Mouse (Mus musculus) spleen, postnatal 10 days (tissue): ENCODE measurements at regions not wholly inside any gene's neighbourhood (a gene's known extent, or its start where the extent isn't known, plus 50 kb on each side); places are given as distances from the start of the nearest gene placed in this dataset.
A peak's percentile ranks its signal among the peaks of the same experiment; 100 is the strongest.

ENCODE experiments used
- DNase-seq, 2 experiments: peaks; one replicate each; pipeline ENCODE4 v3.0.0; 2021 to 2022; ENCODE audit warnings: low spot score in 2 of 2

GRCm38 (mm10) chr9:73173589-73174247 lies 60.5 kb downstream of the Rsl24d1 start:
- DNase-seq: no peak

- no peak for DNase-seq
Measured at GRCm38 (mm10) chr9:73176645-73177044, 63.4 kb downstream of the Rsl24d1 start.

- DNase-seq: no peak
Measured at GRCm38 (mm10) chr9:73183356-73183755, 70.1 kb downstream of the Rsl24d1 start.

GRCm38 (mm10) chr9:73184908-73185307 lies 71.7 kb downstream of the Rsl24d1 start:
- no peak for DNase-seq

- DNase-seq: no peak
Measured at GRCm38 (mm10) chr9:73192271-73192785, 79.1 kb downstream of the Rsl24d1 start.

- no peak for DNase-seq
Measured at GRCm38 (mm10) chr9:73198261-73199085, 85.2 kb downstream of the Rsl24d1 start.

- DNase-seq: no peak
Measured at GRCm38 (mm10) chr9:73223111-73223510, 109.9 kb downstream of the Rsl24d1 start.

GRCm38 (mm10) chr9:73240188-73240587 lies 127.0 kb downstream of the Rsl24d1 start:
- DNase-seq: peak in 1 of 2 experiments; percentile 19

GRCm38 (mm10) chr9:73242521-73243308 lies 129.5 kb downstream of the Rsl24d1 start:
- DNase-seq: no peak

GRCm38 (mm10) chr9:73244177-73244576 lies 131.0 kb downstream of the Rsl24d1 start:
- DNase-seq: no peak

GRCm38 (mm10) chr9:73245524-73245923 lies 132.3 kb downstream of the Rsl24d1 start:
- no peak for DNase-seq

- DNase-seq: no peak
Measured at GRCm38 (mm10) chr9:73258171-73258570, 144.9 kb downstream of the Rsl24d1 start.

GRCm38 (mm10) chr9:73258640-73259039 lies 145.4 kb downstream of the Rsl24d1 start:
- DNase-seq: no peak

- DNase-seq: no peak
Measured at GRCm38 (mm10) chr9:73262711-73263110, 149.5 kb downstream of the Rsl24d1 start.

- DNase-seq: no peak
Measured at GRCm38 (mm10) chr9:73270249-73270648, 157.0 kb downstream of the Rsl24d1 start.

- DNase-seq: no peak
Measured at GRCm38 (mm10) chr9:73272614-73273013, 159.4 kb downstream of the Rsl24d1 start.

- DNase-seq: no peak
Measured at GRCm38 (mm10) chr9:73273681-73274080, 160.5 kb downstream of the Rsl24d1 start.

GRCm38 (mm10) chr9:73275671-73276070 lies 162.4 kb downstream of the Rsl24d1 start:
- DNase-seq: no peak

GRCm38 (mm10) chr9:73295287-73295686 lies 182.1 kb downstream of the Rsl24d1 start:
- no peak for DNase-seq

- DNase-seq: no peak
Measured at GRCm38 (mm10) chr9:73302156-73302918, 189.1 kb downstream of the Rsl24d1 start.

GRCm38 (mm10) chr9:73317048-73317447 lies 203.8 kb downstream of the Rsl24d1 start:
- DNase-seq: no peak
